Mouse (Mus musculus) kidney, adult 2 months (tissue): ENCODE results near the gene Tec.

Experiments used
- CTCF ChIP-seq: fragments of 200-500 bp; conservative IDR thresholded peaks from 2 replicates; pipeline ENCODE4 v1.5.1; 2011; ENCODE audit warnings: low read depth, mild to moderate bottlenecking, control low read depth, low read length, moderate library complexity, mixed read lengths; ENCODE audit not compliant: insufficient read depth, insufficient read length
- POLR2A ChIP-seq: fragments of 200-500 bp; IDR thresholded peaks from one replicate; pipeline ENCODE4 v1.6.1; 2011; ENCODE audit warnings: low read depth, low read length, control low read depth

DNA sequence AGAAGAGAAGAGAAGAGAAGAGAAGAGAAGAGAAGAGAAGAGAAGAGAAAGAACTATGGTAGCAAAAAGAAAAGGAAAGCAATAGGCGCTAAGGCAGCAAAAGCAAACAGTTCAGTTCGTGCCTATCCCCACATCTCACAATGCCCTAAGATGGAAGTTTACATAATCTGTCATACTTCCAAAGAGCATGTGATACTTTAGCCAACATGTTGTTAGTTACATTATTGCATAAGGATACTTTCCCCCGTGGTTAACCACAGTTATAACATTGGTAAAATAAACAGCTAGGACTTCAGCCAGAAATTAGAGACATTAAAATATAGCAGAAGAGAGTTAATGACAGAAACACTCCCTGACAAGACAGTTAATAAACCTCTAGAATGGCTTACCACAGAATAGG, 15.4 kb upstream of the Tec start:
- TF ChIP-seq CTCF (no peak), POLR2A (no peak)
